Mouse (Mus musculus): ENCODE measurements around the gene Caml. TPM values are rescaled to one million over a fixed set of nuclear protein-coding genes. Genes with fewer than 3 reads are reported as not detected.
"Not testable (repeated sequence)": the region's sequence is repeated elsewhere in the genome, so short reads cannot be mapped to it uniquely, and the experiment has no call there.

The Caml gene
- polyA plus RNA-seq, 1 experiment: 8.5 TPM

- no peak for DNase-seq (ENCODE audit: low read depth in 1 of 2, low spot score in 2 of 2)
- peaks cover 8% of the 10 kb centered on the region; the same call in 1 of the 2 replicates for H3K4me1 ChIP-seq (ENCODE audit: control insufficient read depth, insufficient read depth, insufficient read length)
- no peak overlapping the region for H3K4me3 ChIP-seq (ENCODE audit: extremely low read depth, insufficient read depth, insufficient read length)
- no peaks in the 10 kb centered on the region for H3K36me3 ChIP-seq (ENCODE audit: control insufficient read depth, insufficient read depth, low read length)
- WGBS: 82% methylated on average over 2 of the region's 2 CpGs
- H3K27me3 ChIP-seq (ENCODE audit: control insufficient read depth, insufficient read depth, low read length): no peaks in the 10 kb centered on the region
- TF ChIP-seq POLR2A (IDR thresholded peaks at IDR 0.05; ENCODE audit: low read depth, low read length): no peak
- TF ChIP-seq CTCF (IDR thresholded peaks at IDR 0.05; ENCODE audit: extremely low read depth, insufficient read depth, insufficient read length, insufficient replicate concordance): no peak
- H3K27ac ChIP-seq (ENCODE audit: insufficient read depth, low read length): no peak overlapping the region
Measured at GRCm38 (mm10) chr13:55620275-55620674, 2.5 kb upstream of the Caml start.

GRCm38 (mm10) chr13:55622156-55622648 is 603 bp upstream of the Caml start:
- not testable (repeated sequence) for H3K36me3 ChIP-seq (ENCODE audit: control insufficient read depth, insufficient read depth, low read length); H3K27me3 ChIP-seq (ENCODE audit: control insufficient read depth, insufficient read depth, low read length); DNase-seq (ENCODE audit: low read depth in 1 of 2, low spot score in 2 of 2); H3K4me1 ChIP-seq (ENCODE audit: control insufficient read depth, insufficient read depth, insufficient read length)
- peak overlapping the region; percentile 93 for H3K4me3 ChIP-seq (ENCODE audit: extremely low read depth, insufficient read depth, insufficient read length)
- 6% methylated on average over 20 of the region's 20 CpGs for WGBS
- H3K27ac ChIP-seq (ENCODE audit: insufficient read depth, low read length): peak overlapping the region; percentile 81; the same call in 1 of the 2 replicates

- H3K27ac ChIP-seq (ENCODE audit: insufficient read depth, low read length): peak within 1 kb of the TSS; percentile 82
Measured at GRCm38 (mm10) chr13:55634639-55635127, 11.9 kb downstream of the Caml start, which contains the start of gene Ddx46. TSS of gene Ddx46 (plus strand) at chr13:55635027.

GRCm38 (mm10) chr13:55635146-55635571 is 12.4 kb downstream of the Caml start:
- TF ChIP-seq CTCF (IDR thresholded peaks at IDR 0.05; ENCODE audit: extremely low read depth, insufficient read depth, insufficient read length, insufficient replicate concordance) (no peak), POLR2A (IDR thresholded peaks at IDR 0.05; ENCODE audit: low read depth, low read length) (no peak)
- Histone ChIP-seq H3K36me3 (ENCODE audit: control insufficient read depth, insufficient read depth, low read length) (peaks cover 11% of the 10 kb centered on the region), H3K27me3 (ENCODE audit: control insufficient read depth, insufficient read depth, low read length) (no peaks in the 10 kb centered on the region), H3K4me1 (ENCODE audit: control insufficient read depth, insufficient read depth, insufficient read length) (peaks cover 5% of the 10 kb centered on the region; the same call in 1 of the 2 replicates), H3K27ac (ENCODE audit: insufficient read depth, low read length) (peak overlapping the region; percentile 82), H3K4me3 (ENCODE audit: extremely low read depth, insufficient read depth, insufficient read length) (peak overlapping the region; percentile 98)
- 1% methylated on average over 40 of the region's 40 CpGs for WGBS
- no peak for DNase-seq (ENCODE audit: low read depth in 1 of 2, low spot score in 2 of 2)

More at GRCm38 (mm10) chr13:55634639-55635127, 11.9 kb downstream of the Caml start, which contains the start of gene Ddx46:
- WGBS: 4% methylated on average over 30 of the region's 30 CpGs
- Histone ChIP-seq H3K4me1 (ENCODE audit: control insufficient read depth, insufficient read depth, insufficient read length) (peaks cover 5% of the 10 kb centered on the region; the same call in 1 of the 2 replicates), H3K36me3 (ENCODE audit: control insufficient read depth, insufficient read depth, low read length) (peaks cover 9% of the 10 kb centered on the region), H3K27me3 (ENCODE audit: control insufficient read depth, insufficient read depth, low read length) (no peaks in the 10 kb centered on the region), H3K4me3 (ENCODE audit: extremely low read depth, insufficient read depth, insufficient read length) (peak within 1 kb of the TSS; percentile 98)
- peak; percentile 77 to 87 for DNase-seq (ENCODE audit: low read depth in 1 of 2, low spot score in 2 of 2)
- peak; percentile 92 for TF ChIP-seq CTCF (IDR thresholded peaks at IDR 0.05; ENCODE audit: extremely low read depth, insufficient read depth, insufficient read length, insufficient replicate concordance)
- TF ChIP-seq POLR2A (IDR thresholded peaks at IDR 0.05; ENCODE audit: low read depth, low read length): peak; percentile 64; the same call in 1 of the 2 replicates

GRCm38 (mm10) chr13:55636185-55636983 is 13.6 kb downstream of the Caml start:
- Histone ChIP-seq H3K4me3 (ENCODE audit: extremely low read depth, insufficient read depth, insufficient read length) (no peak overlapping the region), H3K27me3 (ENCODE audit: control insufficient read depth, insufficient read depth, low read length) (no peaks in the 10 kb centered on the region), H3K4me1 (ENCODE audit: control insufficient read depth, insufficient read depth, insufficient read length) (peaks cover 5% of the 10 kb centered on the region; the same call in 1 of the 2 replicates), H3K36me3 (ENCODE audit: control insufficient read depth, insufficient read depth, low read length) (peaks cover 12% of the 10 kb centered on the region), H3K27ac (ENCODE audit: insufficient read depth, low read length) (no peak overlapping the region)
- WGBS: 86% methylated on average over 14 of the region's 14 CpGs
- TF ChIP-seq CTCF (IDR thresholded peaks at IDR 0.05; ENCODE audit: extremely low read depth, insufficient read depth, insufficient read length, insufficient replicate concordance): no peak
- no peak for DNase-seq (ENCODE audit: low read depth in 1 of 2, low spot score in 2 of 2)

GRCm38 (mm10) chr13:55640480-55640879 is 17.7 kb downstream of the Caml start:
- peaks cover 13% of the 10 kb centered on the region for H3K36me3 ChIP-seq (ENCODE audit: control insufficient read depth, insufficient read depth, low read length)
- TF ChIP-seq CTCF (IDR thresholded peaks at IDR 0.05; ENCODE audit: extremely low read depth, insufficient read depth, insufficient read length, insufficient replicate concordance): peak; percentile 78; the same call in 1 of the 2 replicates
- WGBS: 44% methylated on average over 8 of the region's 8 CpGs
- DNase-seq (ENCODE audit: low read depth in 1 of 2, low spot score in 2 of 2): peak; percentile 51 to 75
- H3K27me3 ChIP-seq (ENCODE audit: control insufficient read depth, insufficient read depth, low read length); H3K4me1 ChIP-seq (ENCODE audit: control insufficient read depth, insufficient read depth, insufficient read length); H3K4me3 ChIP-seq (ENCODE audit: extremely low read depth, insufficient read depth, insufficient read length); H3K27ac ChIP-seq (ENCODE audit: insufficient read depth, low read length): not testable (repeated sequence)

- Histone ChIP-seq H3K4me1 (ENCODE audit: control insufficient read depth, insufficient read depth, insufficient read length) (no peaks in the 10 kb centered on the region), H3K36me3 (ENCODE audit: control insufficient read depth, insufficient read depth, low read length) (peaks cover 36% of the 10 kb centered on the region), H3K27me3 (ENCODE audit: control insufficient read depth, insufficient read depth, low read length) (no peaks in the 10 kb centered on the region), H3K4me3 (ENCODE audit: extremely low read depth, insufficient read depth, insufficient read length) (no peak overlapping the region), H3K27ac (ENCODE audit: insufficient read depth, low read length) (no peak overlapping the region)
- WGBS: 98% methylated on average over 2 of the region's 2 CpGs
- DNase-seq (ENCODE audit: low read depth in 1 of 2, low spot score in 2 of 2): no peak
- TF ChIP-seq POLR2A (IDR thresholded peaks at IDR 0.05; ENCODE audit: low read depth, low read length) (no peak), CTCF (IDR thresholded peaks at IDR 0.05; ENCODE audit: extremely low read depth, insufficient read depth, insufficient read length, insufficient replicate concordance) (no peak)
Measured at GRCm38 (mm10) chr13:55644525-55644924, 21.7 kb downstream of the Caml start.

All from spleen, adult 2 months (tissue).